Comparison of ENCODE assay signal across 18 mouse cellular contexts in genomic region chr10:30503168-30503567, GRCm38 (mm10).
"Had no signal": no experiment of that assay in that cellular context is flagged by ENCODE, and none has a peak within 500 bp of the region (broad histone marks: within the 10 kb centered on the region; RNA-seq: fewer than 3 reads in every experiment).

No protein-coding gene starts in this region.

- DNase-seq: kidney, adult 8-10 months; kidney, postnatal 14 days; kidney, postnatal 4 days; liver, embryonic 13.5 days; lung, adult 2 months; lung, postnatal 36 days; right cerebral cortex, adult 18-20 months; right cerebral cortex, postnatal 14 days; right cerebral cortex, postnatal 4 days; thymus, postnatal 25 days had no signal

- H3K27me3 ChIP-seq: kidney, embryonic 15.5 days; liver, embryonic 13.5 days; midbrain, embryonic 12.5 days; midbrain, embryonic 15.5 days; neural tube, embryonic 12.5 days; neural tube, embryonic 15.5 days; stomach, embryonic 15.5 days had no signal

- H3K4me3 ChIP-seq: kidney, embryonic 15.5 days; left cerebral cortex, adult 2 months; liver, embryonic 13.5 days; midbrain, embryonic 12.5 days; midbrain, embryonic 15.5 days; neural tube, embryonic 12.5 days; neural tube, embryonic 15.5 days; stomach, embryonic 15.5 days had no signal

- H3K4me1 ChIP-seq: kidney, embryonic 15.5 days; liver, embryonic 13.5 days; midbrain, embryonic 12.5 days; midbrain, embryonic 15.5 days; neural tube, embryonic 12.5 days; neural tube, embryonic 15.5 days; stomach, embryonic 15.5 days had no signal

- H3K4me2 ChIP-seq: kidney, embryonic 15.5 days; liver, embryonic 13.5 days; midbrain, embryonic 12.5 days; midbrain, embryonic 15.5 days; neural tube, embryonic 12.5 days; neural tube, embryonic 15.5 days; stomach, embryonic 15.5 days had no signal

- H3K9ac ChIP-seq: kidney, embryonic 15.5 days; liver, embryonic 13.5 days; midbrain, embryonic 12.5 days; midbrain, embryonic 15.5 days; neural tube, embryonic 12.5 days; neural tube, embryonic 15.5 days; stomach, embryonic 15.5 days had no signal

- H3K27ac ChIP-seq: kidney, embryonic 15.5 days; left cerebral cortex, adult 2 months; liver, embryonic 13.5 days; midbrain, embryonic 12.5 days; midbrain, embryonic 15.5 days; neural tube, embryonic 12.5 days; neural tube, embryonic 15.5 days; stomach, embryonic 15.5 days had no signal

- H3K9me3 ChIP-seq: kidney, embryonic 15.5 days; liver, embryonic 13.5 days; midbrain, embryonic 12.5 days; midbrain, embryonic 15.5 days; neural tube, embryonic 12.5 days; neural tube, embryonic 15.5 days; stomach, embryonic 15.5 days had no signal

- H3K36me3 ChIP-seq: kidney, embryonic 15.5 days; liver, embryonic 13.5 days; midbrain, embryonic 12.5 days; midbrain, embryonic 15.5 days; neural tube, embryonic 12.5 days; neural tube, embryonic 15.5 days; stomach, embryonic 15.5 days had no signal

- ATAC-seq: intestine, postnatal 0 days; midbrain, embryonic 15.5 days had no signal
